Mouse (Mus musculus) liver, embryonic 16.5 days (tissue): ENCODE measurements around the gene Gm21885. TPM values are rescaled to one million over a fixed set of nuclear protein-coding genes. Genes with fewer than 3 reads are reported as not detected.

Experiments
- ATAC-seq: fragments of 200-750 bp; cut with Nextera tagmentation; 2 replicates; pipeline ENCODE4 v1.8.0; 2017; ENCODE audit warnings: low read depth, mild to moderate bottlenecking, moderate number of reproducible peaks, moderate library complexity
- H3K27ac ChIP-seq: fragments of 300-500 bp; sonication (generic); 2 replicates; pipeline ENCODE4 v1.5.1; 2014; ENCODE audit warnings: mild to moderate bottlenecking, low read length
- H3K27me3 ChIP-seq: fragments of 300-500 bp; sonication (generic); 2 replicates; pipeline ENCODE4 v1.6.1; 2014; ENCODE audit warnings: low read depth, low read length, mixed read lengths; ENCODE audit not compliant: control insufficient read depth, insufficient read depth
- H3K36me3 ChIP-seq: fragments of 300-500 bp; sonication (generic); 2 replicates; pipeline ENCODE4 v1.6.1; 2014; ENCODE audit warnings: mild to moderate bottlenecking; ENCODE audit not compliant: control insufficient read depth, insufficient read depth
- H3K4me1 ChIP-seq: fragments of 300-500 bp; sonication (generic); 2 replicates; pipeline ENCODE4 v1.6.1; 2014; ENCODE audit warnings: low read depth, low read length, mixed read lengths; ENCODE audit not compliant: control insufficient read depth
- H3K4me2 ChIP-seq: fragments of 300-500 bp; sonication (generic); 2 replicates; pipeline ENCODE4 v1.6.1; 2014; ENCODE audit warnings: low read depth, low read length, mixed read lengths
- H3K4me3 ChIP-seq: fragments of 300-500 bp; sonication (generic); 2 replicates; pipeline ENCODE4 v1.5.1; 2014; ENCODE audit warnings: low read depth, mild to moderate bottlenecking, low read length
- H3K9ac ChIP-seq: fragments of 300-500 bp; sonication (generic); 2 replicates; pipeline ENCODE4 v1.6.1; 2014; ENCODE audit warnings: low read depth, low read length
- H3K9me3 ChIP-seq: fragments of 300-500 bp; sonication (generic); replicated peaks from 2 replicates; pipeline ENCODE4 v1.6.1; 2016; ENCODE audit warnings: low read length; ENCODE audit not compliant: control insufficient read depth
- WGBS: fragments of 180-500 bp; shearing (Covaris S2); extraction: QIAGEN DNeasy Blood & Tissue Kit; methylation state at CpG from one replicate; pipeline ENCODE4 v1.1.7; 2014; ENCODE audit not compliant: insufficient replicate concordance; 5-methylcytosine and 5-hydroxymethylcytosine counted together
- polyA plus RNA-seq: library from polyadenylated mRNA; unstranded; fragments of >200 nt; fragmentation: Nextera tagmentation; extraction: Ambion mirVana; gene quantifications from 2 replicates; pipeline ENCODE4 v1.2.1, GENCODE M21; 2015

Gm21885 gene
- polyA plus RNA-seq, 1 experiment from 2014 or later, result 0.96 TPM

DNA sequence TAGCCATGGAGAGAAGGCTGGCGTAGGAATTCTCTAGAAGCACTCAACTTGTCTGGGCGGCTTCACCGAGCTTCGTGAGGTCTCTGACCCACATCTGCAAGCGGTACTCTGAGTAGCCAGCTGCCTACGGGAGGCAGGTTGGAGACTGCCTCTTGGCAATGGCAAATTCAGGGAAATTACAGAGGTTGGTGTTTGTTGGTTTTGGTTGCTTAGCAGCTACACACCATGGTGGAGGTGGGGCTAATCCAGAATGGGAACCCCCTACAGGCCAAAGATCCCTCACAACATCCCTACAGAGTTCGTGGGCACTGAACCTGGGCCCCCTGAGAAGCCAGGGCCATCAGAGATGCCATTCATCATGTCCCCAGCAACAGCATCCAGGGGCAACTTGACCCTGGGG is 6.4 kb upstream of the Gm21885 start:
- Histone ChIP-seq H3K4me1 (peaks cover 30% of the 10 kb centered on the region), H3K36me3 (no peaks in the 10 kb centered on the region), H3K9ac (no peak overlapping the region), H3K27ac (no peak overlapping the region), H3K27me3 (no peaks in the 10 kb centered on the region), H3K4me3 (no peak overlapping the region), H3K9me3 (no peaks in the 10 kb centered on the region), H3K4me2 (no peak overlapping the region)
- ATAC-seq, result no peak
- WGBS, result 74% methylated on average over 7 of the region's 7 CpGs

DNA sequence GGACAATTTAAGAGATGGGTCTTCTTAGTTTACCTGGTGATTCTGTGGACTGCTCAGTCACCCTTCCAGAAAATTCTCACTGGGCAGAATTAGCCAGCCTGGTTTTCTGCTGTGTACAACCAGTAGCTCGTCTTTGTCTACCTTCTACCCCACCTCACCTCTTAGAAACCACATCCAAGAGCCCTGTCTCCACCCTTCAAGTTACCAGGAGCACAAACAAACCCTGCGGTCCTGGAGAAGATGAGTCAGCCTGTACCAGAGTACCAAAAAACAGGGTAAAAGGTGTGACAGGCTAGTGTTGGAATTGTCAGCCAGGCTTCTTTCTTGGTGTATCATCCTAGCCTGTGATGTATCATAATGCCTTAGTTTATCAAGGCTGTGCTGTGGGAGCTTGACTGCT is 6.0 kb upstream of the Gm21885 start:
- 79% methylated on average over 2 of the region's 2 CpGs for WGBS

DNA sequence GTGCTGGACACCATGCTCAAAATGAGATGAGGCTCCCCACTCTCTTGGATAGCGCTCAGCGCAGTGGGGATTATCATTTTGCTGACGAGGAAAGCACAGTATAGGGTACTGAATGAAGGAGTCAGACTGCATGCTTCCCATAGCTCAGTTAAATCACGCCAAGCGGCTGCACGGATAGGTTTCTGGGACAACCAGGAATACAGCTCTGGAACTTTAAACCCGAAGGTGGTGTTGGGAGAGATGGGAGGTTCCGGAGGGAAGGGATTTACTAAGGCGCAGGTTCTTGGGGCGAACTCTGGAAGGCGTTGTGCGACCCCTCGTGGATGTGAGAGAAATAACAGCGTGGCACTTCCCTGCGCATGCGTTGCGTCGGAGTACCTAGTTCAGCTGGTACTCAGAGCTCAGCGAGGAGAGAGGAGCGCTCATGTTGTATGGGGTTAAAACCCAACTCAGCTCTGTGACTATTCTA is 4.8 kb upstream of the Gm21885 start:
- peak; percentile 61 for ATAC-seq
- Histone ChIP-seq H3K4me2 (peak overlapping the region; percentile 66), H3K4me3 (peak overlapping the region; percentile 45), H3K27ac (no peak overlapping the region), H3K4me1 (peaks cover 39% of the 10 kb centered on the region), H3K9ac (0 out of 2 replicates have a peak overlapping the region, but pooled peaks have one; percentile 41), H3K36me3 (no peaks in the 10 kb centered on the region; the same call in 1 of the 2 replicates), H3K27me3 (no peaks in the 10 kb centered on the region), H3K9me3 (no peaks in the 10 kb centered on the region)
- WGBS, result 7% methylated on average over 20 of the region's 20 CpGs

More for the DNA sequence above, 6.0 kb upstream of the Gm21885 start:
- Histone ChIP-seq H3K9ac (no peak overlapping the region), H3K27ac (no peak overlapping the region), H3K9me3 (no peaks in the 10 kb centered on the region), H3K36me3 (no peaks in the 10 kb centered on the region; the same call in 1 of the 2 replicates), H3K4me3 (no peak overlapping the region), H3K27me3 (no peaks in the 10 kb centered on the region), H3K4me2 (no peak overlapping the region), H3K4me1 (peaks cover 30% of the 10 kb centered on the region)
- no peak for ATAC-seq

DNA sequence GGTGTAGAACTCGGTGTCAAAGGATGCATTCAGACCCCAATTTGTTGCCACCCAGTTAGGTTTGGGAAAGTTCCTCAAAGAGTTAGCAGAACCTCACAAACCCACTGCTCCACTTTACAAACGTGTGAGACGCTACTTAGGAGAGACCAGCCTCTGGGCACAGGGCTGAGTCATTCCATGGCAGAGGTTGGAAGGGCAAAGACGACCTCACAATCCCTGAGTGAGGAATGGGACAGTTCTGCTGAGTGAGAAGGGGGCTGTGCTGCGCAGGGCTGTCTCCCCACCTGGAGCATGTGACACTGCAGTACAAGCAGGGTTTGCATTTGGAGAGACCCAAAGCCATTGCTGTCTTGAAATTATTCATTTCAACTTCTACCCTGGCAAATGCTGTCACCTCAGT is 618 bp downstream of the Gm21885 start:
- Histone ChIP-seq H3K9me3 (no peaks in the 10 kb centered on the region), H3K27ac (no peak overlapping the region), H3K9ac (no peak overlapping the region), H3K4me3 (no peak overlapping the region), H3K4me2 (no peak overlapping the region), H3K4me1 (peaks cover 16% of the 10 kb centered on the region), H3K27me3 (no peaks in the 10 kb centered on the region), H3K36me3 (peaks cover 30% of the 10 kb centered on the region)
- no peak for ATAC-seq
- WGBS, result 63% methylated on average over 5 of the region's 5 CpGs

DNA sequence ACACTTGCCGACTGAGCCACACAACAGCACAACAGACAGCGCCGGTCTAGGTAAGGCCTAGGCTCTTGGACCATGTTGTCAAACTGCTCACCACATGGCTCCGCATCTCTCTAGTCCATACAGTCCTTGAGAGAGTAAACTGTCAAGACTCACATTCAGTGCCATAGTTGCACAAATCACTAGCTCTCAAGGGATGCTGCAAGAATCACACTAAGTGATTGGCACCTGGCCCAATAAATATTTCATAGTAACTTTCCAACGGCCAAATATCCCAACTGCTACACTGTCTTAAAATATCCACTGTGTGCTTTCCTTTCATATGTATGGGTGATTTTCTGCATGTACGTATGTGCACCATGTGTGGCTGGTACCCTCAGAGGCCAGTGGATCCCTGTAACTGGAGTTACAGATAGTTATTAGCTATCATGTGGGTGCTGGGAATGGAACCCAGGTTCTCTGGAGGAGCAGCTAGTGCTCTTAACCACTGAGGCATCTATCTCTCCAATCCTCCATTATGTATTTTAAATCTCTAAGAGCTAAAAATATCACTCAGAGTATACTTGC is 1.9 kb downstream of the Gm21885 start:
- no peak overlapping the region for H3K4me2 ChIP-seq
- peaks cover 43% of the 10 kb centered on the region for H3K36me3 ChIP-seq
- 81% methylated on average over 6 of the region's 6 CpGs for WGBS
- H3K4me1 ChIP-seq, result peaks cover 13% of the 10 kb centered on the region
- no peak for ATAC-seq
- no peak overlapping the region for H3K27ac ChIP-seq
- H3K27me3 ChIP-seq, result no peaks in the 10 kb centered on the region
- no peaks in the 10 kb centered on the region for H3K9me3 ChIP-seq
- no peak overlapping the region for H3K4me3 ChIP-seq
- H3K9ac ChIP-seq, result no peak overlapping the region

DNA sequence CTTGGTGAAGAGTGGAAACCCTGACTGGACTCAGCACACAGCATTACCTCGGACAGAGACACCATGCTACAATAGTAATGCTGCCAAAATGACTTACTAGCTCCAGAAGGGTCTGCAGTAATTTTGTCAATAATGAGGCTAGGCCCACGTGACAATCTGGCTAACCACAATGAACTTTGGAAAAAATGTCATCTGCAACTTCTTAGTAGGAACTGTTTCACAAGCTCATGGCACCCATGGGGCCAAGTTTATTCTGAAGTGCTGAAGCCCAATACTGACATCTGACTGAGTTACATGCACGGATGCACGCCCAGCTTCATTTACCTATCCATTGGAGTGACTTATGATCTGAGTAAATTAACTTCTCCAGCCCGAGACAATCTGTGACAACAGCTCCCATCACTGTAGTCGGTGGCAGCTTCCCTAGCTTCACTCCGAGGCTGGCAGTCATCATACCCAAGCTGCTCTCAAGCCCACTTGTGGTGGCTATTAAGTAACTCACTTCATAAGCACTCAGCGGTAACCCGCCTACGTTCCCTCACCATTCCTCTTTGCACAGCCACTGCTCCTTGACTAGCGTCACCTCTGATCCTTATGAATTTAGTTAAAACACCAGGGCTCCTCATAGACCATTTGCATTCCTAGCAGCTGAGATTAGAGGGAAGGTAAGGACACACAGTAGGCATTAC is 4.4 kb downstream of the Gm21885 start:
- no peaks in the 10 kb centered on the region for H3K9me3 ChIP-seq
- ATAC-seq, result no peak
- H3K4me1 ChIP-seq, result peaks cover 31% of the 10 kb centered on the region
- H3K36me3 ChIP-seq, result peaks cover 54% of the 10 kb centered on the region
- no peak overlapping the region for H3K4me3 ChIP-seq
- H3K9ac ChIP-seq, result no peak overlapping the region
- 84% methylated on average over 11 of the region's 11 CpGs for WGBS
- H3K4me2 ChIP-seq, result no peak overlapping the region
- H3K27ac ChIP-seq, result no peak overlapping the region
- H3K27me3 ChIP-seq, result no peaks in the 10 kb centered on the region

DNA sequence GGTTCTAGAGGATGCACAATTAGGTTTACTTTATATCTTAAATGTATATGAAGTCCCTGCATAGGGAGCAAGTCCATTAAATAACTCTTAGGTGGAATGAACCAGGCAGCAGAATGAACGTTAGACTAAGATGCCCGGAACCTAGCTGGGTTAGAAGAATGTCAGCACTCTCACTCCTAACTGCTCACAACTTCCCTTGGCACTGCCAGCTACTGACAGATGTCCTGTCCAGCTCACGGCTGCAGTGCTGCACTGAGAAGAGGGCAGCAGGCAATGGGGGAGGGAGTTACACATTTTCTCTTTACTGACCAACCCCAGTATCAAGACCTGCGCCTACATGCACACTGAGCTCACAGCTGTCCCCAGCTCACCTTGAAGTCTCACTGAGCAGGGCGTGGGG is 5.4 kb downstream of the Gm21885 start:
- Histone ChIP-seq H3K9ac (no peak overlapping the region), H3K27ac (no peak overlapping the region), H3K4me2 (no peak overlapping the region), H3K36me3 (peaks cover 62% of the 10 kb centered on the region), H3K9me3 (no peaks in the 10 kb centered on the region), H3K4me1 (peaks cover 22% of the 10 kb centered on the region), H3K27me3 (no peaks in the 10 kb centered on the region), H3K4me3 (no peak overlapping the region)
- WGBS, result 86% methylated on average over 5 of the region's 5 CpGs
- no peak for ATAC-seq

DNA sequence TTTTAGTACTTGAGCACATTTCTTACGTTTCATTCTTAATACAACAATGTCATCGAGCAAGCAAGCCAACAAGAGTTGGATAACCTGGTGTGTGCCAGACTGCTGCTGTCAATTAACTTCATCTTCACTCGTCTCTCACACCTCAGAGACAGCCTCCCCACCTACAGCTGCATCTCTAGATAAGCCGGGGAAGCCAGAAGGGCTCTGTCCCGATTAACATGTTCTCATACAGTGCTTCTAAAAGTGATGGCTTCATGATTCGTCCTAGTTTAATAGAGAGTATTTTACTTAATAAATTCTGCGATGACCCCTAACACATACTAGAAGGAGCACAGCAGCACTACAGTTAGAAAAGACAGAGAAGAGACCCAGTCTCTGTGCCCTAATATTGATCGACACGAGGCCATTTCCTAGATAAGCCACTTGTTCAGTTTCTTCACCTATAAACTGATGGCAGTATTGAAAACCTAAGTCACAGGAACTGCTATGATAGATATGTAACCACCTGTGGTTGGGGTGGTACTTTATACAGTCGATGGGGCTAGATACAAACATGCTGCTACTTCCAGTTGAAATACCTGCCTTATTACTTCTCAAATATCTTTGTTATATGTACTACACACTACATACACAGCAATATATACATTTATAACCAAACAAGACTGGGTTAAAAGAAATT is 8.5 kb downstream of the Gm21885 start:
- H3K36me3 ChIP-seq, result peaks cover 72% of the 10 kb centered on the region

More for the DNA sequence above, 8.5 kb downstream of the Gm21885 start:
- WGBS, result 40% methylated on average over 10 of the region's 10 CpGs
- ATAC-seq, result peak; percentile 98
- Histone ChIP-seq H3K9ac (peak overlapping the region; percentile 13; the same call in 1 of the 2 replicates), H3K9me3 (no peaks in the 10 kb centered on the region), H3K27ac (peak overlapping the region; percentile 95), H3K27me3 (no peaks in the 10 kb centered on the region), H3K4me1 (peaks cover 19% of the 10 kb centered on the region), H3K4me3 (peak overlapping the region; percentile 23), H3K4me2 (peak overlapping the region; percentile 57)
